ENCODE assay signal across 14 mouse cellular contexts in genomic region chr16:22097659-22098058, GRCm38 (mm10).
A peak's percentile ranks its signal among the peaks of the same experiment; 100 is the strongest.
DNase-seq lines count a peak whose midpoint lies in the region; ATAC-seq and TF ChIP-seq lines count a peak whose summit lies in the region.
"Had no signal": no experiment of that assay in that cellular context is flagged by ENCODE, and none has a peak within 500 bp of the region (broad histone marks: within the 10 kb centered on the region; RNA-seq: fewer than 3 reads in every experiment).

No protein-coding gene starts in this region.

- 45% methylated on average over 7 of the region's 7 CpGs for WGBS in neural tube, embryonic 13.5 days
- 38% methylated on average over 7 of the region's 7 CpGs for WGBS in neural tube, embryonic 15.5 days
- 38% methylated on average over 7 of the region's 7 CpGs for WGBS in forebrain, embryonic 16.5 days

- H3K4me2 ChIP-seq in neural tube, embryonic 13.5 days = no peak overlapping the region
- no peak overlapping the region for H3K4me2 ChIP-seq in neural tube, embryonic 15.5 days
- H3K4me2 ChIP-seq in forebrain, embryonic 16.5 days (ENCODE audit: low read length) = no peak overlapping the region
- H3K4me2 ChIP-seq: embryonic facial prominence, embryonic 13.5 days; intestine, embryonic 15.5 days had no signal

- no peak overlapping the region for H3K4me3 ChIP-seq in gastrocnemius, adult 2 months
- H3K4me3 ChIP-seq in neural tube, embryonic 13.5 days = no peak overlapping the region
- no peak overlapping the region for H3K4me3 ChIP-seq in neural tube, embryonic 15.5 days (replicated peaks)
- no peak overlapping the region for H3K4me3 ChIP-seq in forebrain, embryonic 16.5 days (replicated peaks; ENCODE audit: low read length)
- H3K4me3 ChIP-seq: embryonic facial prominence, embryonic 13.5 days; intestine, embryonic 15.5 days; myocyte had no signal

- no peak overlapping the region for H3K27ac ChIP-seq in gastrocnemius, adult 2 months
- H3K27ac ChIP-seq in neural tube, embryonic 13.5 days (replicated peaks) = peak overlapping the region; percentile 18
- H3K27ac ChIP-seq in neural tube, embryonic 15.5 days (replicated peaks) = no peak overlapping the region
- peak overlapping the region; percentile 47; the same call in 1 of the 2 replicates for H3K27ac ChIP-seq in forebrain, embryonic 16.5 days (ENCODE audit: low read length)

- intact Hi-C loops in gastrocnemius, adult 2 months (cut with DNase I) = no loop called here

- peak; percentile 40 for DNase-seq in gastrocnemius, adult 2 months
- no peak for DNase-seq in gastrocnemius, postnatal 25 days
- peak; percentile 9 for DNase-seq in splenic B cell, adult 2 months (ENCODE audit: low read depth, low spot score)
- no peak for DNase-seq in thymus, adult 18-20 months
- DNase-seq in testis, postnatal 14 days (ENCODE audit: low spot score) = no peak
- DNase-seq: heart, adult 11 months; lung, adult 18-20 months; right cerebral cortex, adult 18-20 months had no signal

- ATAC-seq in neural tube, embryonic 13.5 days (ENCODE audit: low read depth) = no peak
- ATAC-seq in neural tube, embryonic 15.5 days (ENCODE audit: low FRiP score) = no peak
- ATAC-seq in forebrain, embryonic 16.5 days = peak; percentile 62; the same call in 1 of the 2 replicates

- TF ChIP-seq CTCF in gastrocnemius, adult 2 months (IDR thresholded peaks at IDR 0.05) = no peak

- H3K36me3 ChIP-seq in neural tube, embryonic 13.5 days = no peaks in the 10 kb centered on the region; the same call in 1 of the 2 replicates
- H3K36me3 ChIP-seq in neural tube, embryonic 15.5 days = no peaks in the 10 kb centered on the region
- H3K36me3 ChIP-seq in forebrain, embryonic 16.5 days (ENCODE audit: control insufficient read depth, insufficient read depth) = no peaks in the 10 kb centered on the region
- no peaks in the 10 kb centered on the region for H3K36me3 ChIP-seq in splenic B cell, adult 2 months (ENCODE audit: control insufficient read depth, insufficient read depth, low read length, poor library complexity, severe bottlenecking)
- H3K36me3 ChIP-seq: intestine, embryonic 15.5 days had no signal

- no peaks in the 10 kb centered on the region for H3K27me3 ChIP-seq in neural tube, embryonic 13.5 days
- H3K27me3 ChIP-seq in neural tube, embryonic 15.5 days (replicated peaks) = no peaks in the 10 kb centered on the region
- H3K27me3 ChIP-seq in forebrain, embryonic 16.5 days (replicated peaks; ENCODE audit: control insufficient read depth, insufficient read depth, low read length) = no peaks in the 10 kb centered on the region
- H3K27me3 ChIP-seq in splenic B cell, adult 2 months (ENCODE audit: control insufficient read depth, insufficient read depth, low read length, poor library complexity, severe bottlenecking) = no peaks in the 10 kb centered on the region
- H3K27me3 ChIP-seq: embryonic facial prominence, embryonic 13.5 days; intestine, embryonic 15.5 days had no signal

- peaks cover 18% of the 10 kb centered on the region for H3K4me1 ChIP-seq in neural tube, embryonic 13.5 days (replicated peaks)
- H3K4me1 ChIP-seq in neural tube, embryonic 15.5 days = peaks cover 5% of the 10 kb centered on the region
- peaks cover 12% of the 10 kb centered on the region for H3K4me1 ChIP-seq in forebrain, embryonic 16.5 days (replicated peaks; ENCODE audit: control insufficient read depth, insufficient read depth, low read length)

- no peaks in the 10 kb centered on the region for H3K9me3 ChIP-seq in neural tube, embryonic 13.5 days
- no peaks in the 10 kb centered on the region for H3K9me3 ChIP-seq in neural tube, embryonic 15.5 days (replicated peaks)
- no peaks in the 10 kb centered on the region for H3K9me3 ChIP-seq in forebrain, embryonic 16.5 days (ENCODE audit: control insufficient read depth, low read length)
- H3K9me3 ChIP-seq: embryonic facial prominence, embryonic 13.5 days; intestine, embryonic 15.5 days had no signal

- H3K9ac ChIP-seq in neural tube, embryonic 13.5 days = no peak overlapping the region
- H3K9ac ChIP-seq in neural tube, embryonic 15.5 days (replicated peaks) = no peak overlapping the region
- no peak overlapping the region; the same call in 1 of the 2 replicates for H3K9ac ChIP-seq in forebrain, embryonic 16.5 days (replicated peaks; ENCODE audit: low read depth, low read length)
- H3K9ac ChIP-seq: embryonic facial prominence, embryonic 13.5 days; intestine, embryonic 15.5 days had no signal

Comparison
In these comparisons a context has a peak if more than half of its experiments do, and no peak if none do; other contexts are left out.
1. DNase-seq: peak in gastrocnemius, adult 2 months (single experiment) and splenic B cell, adult 2 months (single experiment); none in gastrocnemius, postnatal 25 days (single experiment), thymus, adult 18-20 months (0 of 2) and testis, postnatal 14 days (single experiment).
2. H3K27ac ChIP-seq: peak in neural tube, embryonic 13.5 days (single experiment) and forebrain, embryonic 16.5 days (single experiment); none in gastrocnemius, adult 2 months (single experiment) and neural tube, embryonic 15.5 days (single experiment).